Mouse (Mus musculus): ENCODE data around the gene Gm21863.
"Not testable (repeated sequence)": the region's sequence is repeated elsewhere in the genome, so short reads cannot be mapped to it uniquely, and the experiment has no call there.

Gm21863 gene

GRCm38 (mm10) chr12:19953869-19954555 is at the start of gene Gm21863:
TSS of gene Gm21863 (plus strand) at chr12:19954505.
- not testable (repeated sequence) for DNase-seq (ENCODE audit: low spot score)

- not testable (repeated sequence) for DNase-seq (ENCODE audit: low spot score)
Measured at GRCm38 (mm10) chr12:19928049-19928448, 26.3 kb upstream of the Gm21863 start.

Measured in left cerebral cortex, adult 11 months (tissue).